Mouse (Mus musculus): ENCODE measurements around the gene Aldh3b3. TPM values are rescaled to one million over a fixed set of nuclear protein-coding genes. Genes with fewer than 3 reads are reported as not detected.

Aldh3b3 gene
- polyA plus RNA-seq, 1 experiment from 2014 or later, result not detected

- ATAC-seq (replicated peaks; ENCODE audit: low FRiP score) (no peak), DNase-seq (ENCODE audit: low spot score) (no peak)
- Histone ChIP-seq H3K27me3 (replicated peaks; ENCODE audit: control insufficient read depth, insufficient read depth, low read length) (no peaks in the 10 kb centered on the region), H3K4me2 (no peak overlapping the region), H3K36me3 (ENCODE audit: control insufficient read depth, insufficient read depth, low read length) (no peaks in the 10 kb centered on the region), H3K4me1 (replicated peaks; ENCODE audit: control insufficient read depth, insufficient read depth, low read length) (peaks cover 13% of the 10 kb centered on the region), H3K4me3 (ENCODE audit: low read depth, low read length) (no peak overlapping the region), H3K27ac (ENCODE audit: low read depth, low read length) (peak overlapping the region; percentile 64; the same call in 1 of the 2 replicates), H3K9ac (ENCODE audit: low read depth, low read length) (no peak overlapping the region), H3K9me3 (ENCODE audit: control insufficient read depth, low read length) (no peaks in the 10 kb centered on the region)
- 79% methylated on average over 21 of the region's 21 CpGs for WGBS
These were observed 28.0 kb upstream of the Aldh3b3 start for GRCm38 (mm10) chr19:3930262-3931057.

- Histone ChIP-seq H3K4me3 (ENCODE audit: low read depth, low read length) (no peak overlapping the region), H3K4me1 (replicated peaks; ENCODE audit: control insufficient read depth, insufficient read depth, low read length) (peaks cover 19% of the 10 kb centered on the region), H3K36me3 (ENCODE audit: control insufficient read depth, insufficient read depth, low read length) (no peaks in the 10 kb centered on the region), H3K9me3 (ENCODE audit: control insufficient read depth, low read length) (no peaks in the 10 kb centered on the region), H3K4me2 (no peak overlapping the region), H3K27me3 (replicated peaks; ENCODE audit: control insufficient read depth, insufficient read depth, low read length) (no peaks in the 10 kb centered on the region), H3K9ac (ENCODE audit: low read depth, low read length) (no peak overlapping the region), H3K27ac (ENCODE audit: low read depth, low read length) (no peak overlapping the region)
- DNase-seq (ENCODE audit: low spot score), result no peak
- ATAC-seq (replicated peaks; ENCODE audit: low FRiP score), result no peak
- WGBS, result 81% methylated on average over 9 of the region's 9 CpGs
These were observed 26.7 kb upstream of the Aldh3b3 start for GRCm38 (mm10) chr19:3931716-3932115.

GRCm38 (mm10) chr19:3935032-3935895 lies 23.2 kb upstream of the Aldh3b3 start, which contains the start of gene Unc93b1:
Unc93b1 (plus strand) TSS chr19:3935186.
- Histone ChIP-seq H3K4me3 (ENCODE audit: low read depth, low read length) (peak within 1 kb of the TSS; percentile 60), H3K27me3 (replicated peaks; ENCODE audit: control insufficient read depth, insufficient read depth, low read length) (no peaks in the 10 kb centered on the region), H3K36me3 (ENCODE audit: control insufficient read depth, insufficient read depth, low read length) (no peaks in the 10 kb centered on the region), H3K4me1 (replicated peaks; ENCODE audit: control insufficient read depth, insufficient read depth, low read length) (peaks cover 15% of the 10 kb centered on the region), H3K4me2 (peak within 1 kb of the TSS; percentile 94), H3K27ac (ENCODE audit: low read depth, low read length) (0 out of 2 replicates have a peak within 1 kb of the TSS, but pooled peaks have one; percentile 13), H3K9me3 (ENCODE audit: control insufficient read depth, low read length) (no peaks in the 10 kb centered on the region), H3K9ac (ENCODE audit: low read depth, low read length) (peak within 1 kb of the TSS; percentile 65)
- DNase-seq (ENCODE audit: low spot score) (peak; percentile 70), ATAC-seq (replicated peaks; ENCODE audit: low FRiP score) (peak; percentile 85)
- 4% methylated on average over 41 of the region's 42 CpGs for WGBS

GRCm38 (mm10) chr19:3935896-3936850 lies 22.3 kb upstream of the Aldh3b3 start:
- peak; percentile 51 for DNase-seq (ENCODE audit: low spot score)
- H3K9ac ChIP-seq (ENCODE audit: low read depth, low read length), result peak overlapping the region; percentile 65

GRCm38 (mm10) chr19:3942315-3942714 lies 16.1 kb upstream of the Aldh3b3 start:
- H3K27ac ChIP-seq (ENCODE audit: low read depth, low read length), result no peak overlapping the region
- H3K9ac ChIP-seq (ENCODE audit: low read depth, low read length), result no peak overlapping the region
- H3K27me3 ChIP-seq (replicated peaks; ENCODE audit: control insufficient read depth, insufficient read depth, low read length), result peaks cover 4% of the 10 kb centered on the region; the same call in 1 of the 2 replicates
- peaks cover 12% of the 10 kb centered on the region for H3K4me1 ChIP-seq (replicated peaks; ENCODE audit: control insufficient read depth, insufficient read depth, low read length)
- WGBS, result 72% methylated on average over 7 of the region's 7 CpGs
- H3K9me3 ChIP-seq (ENCODE audit: control insufficient read depth, low read length), result no peaks in the 10 kb centered on the region
- H3K36me3 ChIP-seq (ENCODE audit: control insufficient read depth, insufficient read depth, low read length), result no peaks in the 10 kb centered on the region
- peak overlapping the region; percentile 59 for H3K4me2 ChIP-seq
- ATAC-seq (replicated peaks; ENCODE audit: low FRiP score) (no peak), DNase-seq (ENCODE audit: low spot score) (no peak)
- no peak overlapping the region for H3K4me3 ChIP-seq (ENCODE audit: low read depth, low read length)

More at GRCm38 (mm10) chr19:3935896-3936850, 22.3 kb upstream of the Aldh3b3 start:
- Histone ChIP-seq H3K9me3 (ENCODE audit: control insufficient read depth, low read length) (no peaks in the 10 kb centered on the region), H3K27me3 (replicated peaks; ENCODE audit: control insufficient read depth, insufficient read depth, low read length) (no peaks in the 10 kb centered on the region), H3K4me1 (replicated peaks; ENCODE audit: control insufficient read depth, insufficient read depth, low read length) (peaks cover 13% of the 10 kb centered on the region), H3K27ac (ENCODE audit: low read depth, low read length) (no peak overlapping the region), H3K4me3 (ENCODE audit: low read depth, low read length) (peak overlapping the region; percentile 60), H3K4me2 (peak overlapping the region; percentile 94), H3K36me3 (ENCODE audit: control insufficient read depth, insufficient read depth, low read length) (no peaks in the 10 kb centered on the region)
- ATAC-seq (replicated peaks; ENCODE audit: low FRiP score), result no peak; the same call in 1 of the 2 replicates
- WGBS, result 7% methylated on average over 22 of the region's 22 CpGs

GRCm38 (mm10) chr19:3942986-3943735 lies 15.3 kb upstream of the Aldh3b3 start:
- ATAC-seq (replicated peaks; ENCODE audit: low FRiP score) (peak; percentile 90), DNase-seq (ENCODE audit: low spot score) (peak; percentile 61)
- Histone ChIP-seq H3K4me3 (ENCODE audit: low read depth, low read length) (peak overlapping the region; percentile 29), H3K27ac (ENCODE audit: low read depth, low read length) (no peak overlapping the region), H3K27me3 (replicated peaks; ENCODE audit: control insufficient read depth, insufficient read depth, low read length) (peaks cover 4% of the 10 kb centered on the region; the same call in 1 of the 2 replicates), H3K4me2 (peak overlapping the region; percentile 59), H3K4me1 (replicated peaks; ENCODE audit: control insufficient read depth, insufficient read depth, low read length) (peaks cover 12% of the 10 kb centered on the region), H3K36me3 (ENCODE audit: control insufficient read depth, insufficient read depth, low read length) (no peaks in the 10 kb centered on the region), H3K9ac (ENCODE audit: low read depth, low read length) (no peak overlapping the region), H3K9me3 (ENCODE audit: control insufficient read depth, low read length) (no peaks in the 10 kb centered on the region)
- WGBS, result 16% methylated on average over 27 of the region's 27 CpGs

GRCm38 (mm10) chr19:3945872-3946564 lies 12.4 kb upstream of the Aldh3b3 start:
- no peak overlapping the region for H3K9ac ChIP-seq (ENCODE audit: low read depth, low read length)
- no peak overlapping the region for H3K4me3 ChIP-seq (ENCODE audit: low read depth, low read length)
- peaks cover 4% of the 10 kb centered on the region; the same call in 1 of the 2 replicates for H3K27me3 ChIP-seq (replicated peaks; ENCODE audit: control insufficient read depth, insufficient read depth, low read length)
- ATAC-seq (replicated peaks; ENCODE audit: low FRiP score) (no peak), DNase-seq (ENCODE audit: low spot score) (no peak)
- no peaks in the 10 kb centered on the region for H3K9me3 ChIP-seq (ENCODE audit: control insufficient read depth, low read length)
- peaks cover 12% of the 10 kb centered on the region for H3K4me1 ChIP-seq (replicated peaks; ENCODE audit: control insufficient read depth, insufficient read depth, low read length)
- 28% methylated on average over 10 of the region's 10 CpGs for WGBS
- no peaks in the 10 kb centered on the region for H3K36me3 ChIP-seq (ENCODE audit: control insufficient read depth, insufficient read depth, low read length)
- H3K27ac ChIP-seq (ENCODE audit: low read depth, low read length), result no peak overlapping the region
- H3K4me2 ChIP-seq, result no peak overlapping the region

Data from liver, embryonic 11.5 days (tissue).